Mouse (Mus musculus): ENCODE results near the gene Hpse2. TPM values are rescaled to one million over a fixed set of nuclear protein-coding genes. Genes with fewer than 3 reads are reported as not detected.

Gene Hpse2
- 9.8 and 10.8 TPM in 2 replicates for polyA plus RNA-seq (2015; fragmentation: Nextera tagmentation; extraction: Ambion mirVana)

GRCm38 (mm10) chr19:43388017-43388904 lies at the start of gene Hpse2:
TSS of gene Hpse2 (minus strand) at chr19:43388355.
- Histone ChIP-seq H3K27ac (peak within 1 kb of the TSS; percentile 83), H3K36me3 (no peaks in the 10 kb centered on the region), H3K4me3 (peak within 1 kb of the TSS; percentile 52), H3K27me3 (peaks cover 61% of the 10 kb centered on the region), H3K4me1 (peaks cover 40% of the 10 kb centered on the region), H3K9ac (peak within 1 kb of the TSS; percentile 70), H3K4me2 (replicated peaks) (peak within 1 kb of the TSS; percentile 80), H3K9me3 (no peaks in the 10 kb centered on the region)
- no peak for ATAC-seq (ENCODE audit: low FRiP score, low read depth)
- WGBS: 2% methylated on average over 18 of the region's 18 CpGs

- no peak overlapping the region for H3K4me3 ChIP-seq
- no peaks in the 10 kb centered on the region for H3K9me3 ChIP-seq
- H3K27me3 ChIP-seq: 0 out of 2 replicates have a peak, but pooled peaks cover 5% of the 10 kb centered on the region
- H3K36me3 ChIP-seq: no peaks in the 10 kb centered on the region
- H3K4me2 ChIP-seq (replicated peaks): no peak overlapping the region
- H3K4me1 ChIP-seq: no peaks in the 10 kb centered on the region
- ATAC-seq (ENCODE audit: low FRiP score, low read depth): no peak
- WGBS: 86% methylated on average over 24 of the region's 24 CpGs
- no peak overlapping the region for H3K27ac ChIP-seq
- H3K9ac ChIP-seq: no peak overlapping the region
Observed at GRCm38 (mm10) chr19:43427446-43428224, 39.5 kb upstream of the Hpse2 start.

- 70% methylated on average over 2 of the region's 2 CpGs for WGBS
- H3K27me3 ChIP-seq: 0 out of 2 replicates have a peak, but pooled peaks cover 5% of the 10 kb centered on the region
- no peak overlapping the region for H3K27ac ChIP-seq
- no peaks in the 10 kb centered on the region for H3K36me3 ChIP-seq
- H3K4me2 ChIP-seq (replicated peaks): no peak overlapping the region
- no peak overlapping the region for H3K9ac ChIP-seq
- H3K4me1 ChIP-seq: no peaks in the 10 kb centered on the region
- no peaks in the 10 kb centered on the region for H3K9me3 ChIP-seq
- H3K4me3 ChIP-seq: no peak overlapping the region
- ATAC-seq (ENCODE audit: low FRiP score, low read depth): no peak
Observed at GRCm38 (mm10) chr19:43424082-43424481, 35.9 kb upstream of the Hpse2 start.

- no peak overlapping the region for H3K4me3 ChIP-seq
- 78% methylated on average over 3 of the region's 3 CpGs for WGBS
- H3K4me1 ChIP-seq: no peaks in the 10 kb centered on the region
- no peak overlapping the region for H3K27ac ChIP-seq
- H3K4me2 ChIP-seq (replicated peaks): no peak overlapping the region
- no peak for ATAC-seq (ENCODE audit: low FRiP score, low read depth)
- no peaks in the 10 kb centered on the region for H3K27me3 ChIP-seq
- H3K36me3 ChIP-seq: no peaks in the 10 kb centered on the region
- no peak overlapping the region for H3K9ac ChIP-seq
- H3K9me3 ChIP-seq: no peaks in the 10 kb centered on the region
Observed at GRCm38 (mm10) chr19:43420506-43420905, 32.4 kb upstream of the Hpse2 start.

- no peaks in the 10 kb centered on the region for H3K36me3 ChIP-seq
- WGBS: 79% methylated on average over 2 of the region's 2 CpGs
- no peak overlapping the region for H3K4me2 ChIP-seq (replicated peaks)
- no peaks in the 10 kb centered on the region for H3K4me1 ChIP-seq
- H3K27ac ChIP-seq: no peak overlapping the region
- no peak overlapping the region for H3K4me3 ChIP-seq
- H3K27me3 ChIP-seq: no peaks in the 10 kb centered on the region
- no peak overlapping the region for H3K9ac ChIP-seq
- no peak for ATAC-seq (ENCODE audit: low FRiP score, low read depth)
- H3K9me3 ChIP-seq: no peaks in the 10 kb centered on the region
Observed at GRCm38 (mm10) chr19:43415565-43415964, 27.4 kb upstream of the Hpse2 start.

GRCm38 (mm10) chr19:43407181-43407580 lies 19.0 kb upstream of the Hpse2 start:
- no peak for ATAC-seq (ENCODE audit: low FRiP score, low read depth)
- Histone ChIP-seq H3K9me3 (no peaks in the 10 kb centered on the region), H3K36me3 (no peaks in the 10 kb centered on the region), H3K4me1 (no peaks in the 10 kb centered on the region), H3K27me3 (no peaks in the 10 kb centered on the region), H3K4me3 (no peak overlapping the region), H3K9ac (no peak overlapping the region), H3K4me2 (replicated peaks) (no peak overlapping the region), H3K27ac (no peak overlapping the region)
- WGBS: 15% methylated on average over 1 of the region's 1 CpGs

- WGBS: 7% methylated on average over 4 of the region's 4 CpGs
- no peak overlapping the region for H3K9ac ChIP-seq
- no peaks in the 10 kb centered on the region for H3K9me3 ChIP-seq
- no peaks in the 10 kb centered on the region for H3K36me3 ChIP-seq
- H3K27me3 ChIP-seq: peaks cover 3% of the 10 kb centered on the region; the same call in 1 of the 2 replicates
- H3K4me3 ChIP-seq: no peak overlapping the region
- no peaks in the 10 kb centered on the region for H3K4me1 ChIP-seq
- ATAC-seq (ENCODE audit: low FRiP score, low read depth): no peak
- no peak overlapping the region for H3K27ac ChIP-seq
- no peak overlapping the region for H3K4me2 ChIP-seq (replicated peaks)
Observed at GRCm38 (mm10) chr19:43396327-43396726, 8.2 kb upstream of the Hpse2 start.

- H3K36me3 ChIP-seq: no peaks in the 10 kb centered on the region
- peak overlapping the region; percentile 80 for H3K4me2 ChIP-seq (replicated peaks)
- no peaks in the 10 kb centered on the region for H3K9me3 ChIP-seq
- peak overlapping the region; percentile 52 for H3K4me3 ChIP-seq
- H3K4me1 ChIP-seq: peaks cover 40% of the 10 kb centered on the region
- peak overlapping the region; percentile 83; the same call in 1 of the 2 replicates for H3K27ac ChIP-seq
- ATAC-seq (ENCODE audit: low FRiP score, low read depth): no peak
- H3K27me3 ChIP-seq: peaks cover 66% of the 10 kb centered on the region
- H3K9ac ChIP-seq: peak overlapping the region; percentile 70
- WGBS: 2% methylated on average over 14 of the region's 14 CpGs
Observed at GRCm38 (mm10) chr19:43387071-43387770, 934 bp downstream of the Hpse2 start.

- Histone ChIP-seq H3K36me3 (no peaks in the 10 kb centered on the region), H3K9me3 (no peaks in the 10 kb centered on the region), H3K27ac (peak overlapping the region; percentile 83), H3K4me3 (peak overlapping the region; percentile 52), H3K4me1 (peaks cover 40% of the 10 kb centered on the region), H3K27me3 (peaks cover 66% of the 10 kb centered on the region), H3K4me2 (replicated peaks) (peak overlapping the region; percentile 80), H3K9ac (peak overlapping the region; percentile 70)
- WGBS: under 1% methylated on average over 48 of the region's 48 CpGs
- ATAC-seq (ENCODE audit: low FRiP score, low read depth): no peak; the same call in 1 of the 2 replicates
Observed at GRCm38 (mm10) chr19:43386041-43386952, 1.9 kb downstream of the Hpse2 start.

GRCm38 (mm10) chr19:43385451-43385850 lies 2.7 kb downstream of the Hpse2 start:
- peaks cover 66% of the 10 kb centered on the region for H3K27me3 ChIP-seq
- H3K9me3 ChIP-seq: no peaks in the 10 kb centered on the region
- no peaks in the 10 kb centered on the region for H3K36me3 ChIP-seq
- H3K4me2 ChIP-seq (replicated peaks): peak overlapping the region; percentile 80
- H3K9ac ChIP-seq: peak overlapping the region; percentile 70
- ATAC-seq (ENCODE audit: low FRiP score, low read depth): no peak
- H3K27ac ChIP-seq: peak overlapping the region; percentile 73; the same call in 1 of the 2 replicates
- WGBS: under 1% methylated on average over 13 of the region's 13 CpGs
- peaks cover 40% of the 10 kb centered on the region for H3K4me1 ChIP-seq
- peak overlapping the region; percentile 52 for H3K4me3 ChIP-seq

- no peaks in the 10 kb centered on the region for H3K9me3 ChIP-seq
- H3K36me3 ChIP-seq: no peaks in the 10 kb centered on the region
- H3K4me2 ChIP-seq (replicated peaks): peak overlapping the region; percentile 80
- no peak; the same call in 1 of the 2 replicates for ATAC-seq (ENCODE audit: low FRiP score, low read depth)
- H3K27ac ChIP-seq: peak overlapping the region; percentile 73; the same call in 1 of the 2 replicates
- peak overlapping the region; percentile 52 for H3K4me3 ChIP-seq
- 2% methylated on average over 25 of the region's 25 CpGs for WGBS
- H3K27me3 ChIP-seq: peaks cover 66% of the 10 kb centered on the region
- peak overlapping the region; percentile 70 for H3K9ac ChIP-seq
- H3K4me1 ChIP-seq: peaks cover 40% of the 10 kb centered on the region
Observed at GRCm38 (mm10) chr19:43384978-43385431, 3.1 kb downstream of the Hpse2 start.

Measured in limb, embryonic 13.5 days (tissue).